Mouse (Mus musculus) skeletal muscle tissue, adult 2 months (tissue): ENCODE data around the gene Pom121l2.
A peak's percentile ranks its signal among the peaks of the same experiment; 100 is the strongest.

Source experiments
- DNase-seq: peaks from one replicate; pipeline ENCODE4 v3.0.0-alpha.2; 2012; ENCODE audit warnings: low read depth, low spot score

Pom121l2 gene

DNA sequence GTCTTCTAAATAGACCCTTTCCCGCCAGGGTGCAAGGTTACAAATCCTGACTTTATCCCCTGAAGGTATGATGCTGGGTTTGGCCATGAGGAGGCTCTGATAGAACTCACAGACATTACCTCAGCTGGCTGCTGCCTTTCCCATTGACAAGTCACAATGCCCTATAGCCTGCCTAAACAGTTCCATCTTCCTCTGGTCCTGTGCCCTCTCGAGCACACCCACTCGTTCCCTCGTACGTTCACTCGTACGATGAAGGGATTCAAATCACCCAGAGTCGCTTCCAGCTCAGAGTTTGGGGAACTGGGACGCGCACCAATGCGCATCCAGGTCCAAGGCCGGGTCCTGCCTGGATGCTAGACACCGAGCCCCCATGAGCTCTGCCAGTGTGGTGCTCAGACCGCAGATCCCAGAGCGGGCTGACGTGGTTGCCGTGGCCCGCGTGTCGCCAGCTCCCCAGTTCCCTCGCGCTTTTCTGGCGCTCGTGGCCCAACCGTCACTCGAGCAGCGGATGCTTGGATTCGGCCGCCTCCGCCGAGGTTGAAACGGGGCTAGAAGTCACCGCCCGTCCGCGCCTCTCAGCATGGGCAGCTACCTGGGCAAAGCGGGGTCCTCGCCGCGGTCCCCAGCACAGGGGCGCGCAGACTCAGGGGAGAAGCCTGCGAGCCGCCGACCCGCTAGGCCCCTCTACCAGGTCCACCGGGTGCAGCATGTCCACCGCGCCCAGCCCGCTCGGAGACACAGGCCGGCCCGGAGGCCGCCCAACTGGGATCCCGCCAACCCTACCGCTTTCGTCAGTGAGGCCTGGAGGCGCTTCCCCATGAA lies at the start of gene Pom121l2:
Gene Pom121l2 (plus strand): TSS at position 214 of the 822 bp plus-strand sequence.
- DNase-seq: no peak

DNA sequence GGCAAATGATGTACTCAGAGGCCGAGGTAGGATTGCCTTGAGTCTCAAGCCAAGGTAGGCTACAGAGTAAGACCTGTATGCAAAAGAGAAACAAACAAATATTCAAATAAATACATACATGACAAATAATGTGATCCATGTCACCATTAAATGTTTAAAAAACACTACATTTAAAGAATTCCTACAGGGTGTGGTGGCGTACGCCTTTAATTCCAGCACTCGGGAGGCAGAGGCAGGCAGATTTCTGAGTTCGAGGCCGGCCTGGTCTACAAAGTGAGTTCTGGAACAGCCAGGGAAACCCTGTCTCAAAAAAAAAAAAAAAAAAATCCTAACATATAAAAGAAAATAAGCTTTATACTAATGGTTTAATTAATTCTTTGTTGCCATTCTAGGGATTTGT lies 49.3 kb upstream of the Pom121l2 start:
- no peak for DNase-seq

DNA sequence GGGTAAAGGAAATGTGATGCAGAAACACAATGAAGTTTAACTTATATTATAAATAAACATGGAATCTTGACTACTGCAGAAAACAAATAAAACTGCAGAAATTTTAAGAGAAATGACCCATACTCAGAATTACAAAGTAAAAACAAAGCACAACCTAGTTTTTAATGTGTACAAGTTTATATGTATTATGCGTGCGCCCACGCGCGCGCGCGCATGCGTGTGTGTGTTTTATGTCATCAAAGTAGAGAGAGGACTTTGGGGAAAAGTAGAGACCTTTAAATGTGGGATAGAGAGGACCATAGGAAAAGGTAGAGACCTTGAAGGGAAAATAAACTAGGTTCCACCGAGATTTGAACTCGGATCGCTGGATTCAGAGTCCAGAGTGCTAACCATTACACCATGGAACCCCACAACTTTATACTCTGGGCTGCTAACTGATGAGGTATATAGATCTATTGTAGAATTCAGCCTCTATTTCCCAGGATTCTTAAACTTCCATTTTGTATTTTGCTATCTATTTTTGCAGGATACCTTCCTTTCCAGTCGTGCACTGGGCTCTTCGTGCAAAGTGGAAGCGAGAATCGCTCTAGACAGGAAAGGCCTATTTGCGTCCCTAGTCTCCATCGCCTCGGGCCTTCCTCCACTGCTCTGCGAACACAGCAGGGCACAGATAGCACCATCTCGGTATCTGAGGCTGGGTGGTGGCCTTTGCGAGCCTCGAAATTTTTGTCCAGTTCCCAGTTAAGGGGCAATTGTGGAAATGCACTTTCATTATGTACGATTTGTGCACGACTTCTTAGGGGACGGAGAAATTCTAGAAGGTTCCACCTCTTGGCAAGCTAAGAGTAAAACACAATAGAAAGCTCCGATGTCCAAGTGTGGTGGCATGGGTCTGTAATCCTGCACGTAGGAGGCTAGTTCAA lies 47.1 kb upstream of the Pom121l2 start:
- DNase-seq: no peak

DNA sequence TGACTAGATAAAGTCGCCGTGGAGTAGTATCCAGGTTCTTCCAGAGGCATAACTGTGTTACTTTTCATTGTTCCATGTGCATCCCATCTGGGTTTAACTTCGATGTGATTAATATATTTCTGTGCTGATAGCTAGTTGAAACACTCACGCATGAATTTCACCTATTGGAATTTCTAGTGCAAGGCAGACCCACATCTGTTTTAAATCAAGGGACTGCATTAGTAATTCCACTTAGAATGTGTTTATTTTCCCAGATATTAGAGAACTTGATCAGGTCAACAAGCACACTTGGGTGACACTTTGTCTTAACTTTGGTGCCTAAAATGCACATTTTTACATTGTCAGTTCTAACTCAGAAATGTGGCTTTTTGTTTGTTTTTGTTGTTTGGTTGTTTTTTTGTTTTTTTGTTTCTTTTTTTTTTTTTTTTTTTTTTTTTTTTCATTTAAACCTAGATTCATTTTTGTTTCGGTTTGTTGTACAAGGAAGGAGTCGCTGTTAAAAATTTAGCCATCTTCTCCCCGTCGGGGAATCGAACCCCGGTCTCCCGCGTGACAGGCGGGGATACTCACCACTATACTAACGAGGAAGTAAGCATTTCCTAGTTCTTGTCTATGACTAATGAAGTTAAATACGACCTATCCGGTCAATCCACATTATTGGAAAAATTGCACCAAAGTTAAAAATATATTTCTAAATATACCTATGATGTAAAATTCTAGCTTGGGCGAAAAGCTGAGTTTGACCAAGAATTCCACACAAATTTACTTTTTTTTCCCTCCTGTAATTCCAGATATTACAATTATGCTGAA lies 45.8 kb upstream of the Pom121l2 start:
- peak; percentile 22 for DNase-seq

DNA sequence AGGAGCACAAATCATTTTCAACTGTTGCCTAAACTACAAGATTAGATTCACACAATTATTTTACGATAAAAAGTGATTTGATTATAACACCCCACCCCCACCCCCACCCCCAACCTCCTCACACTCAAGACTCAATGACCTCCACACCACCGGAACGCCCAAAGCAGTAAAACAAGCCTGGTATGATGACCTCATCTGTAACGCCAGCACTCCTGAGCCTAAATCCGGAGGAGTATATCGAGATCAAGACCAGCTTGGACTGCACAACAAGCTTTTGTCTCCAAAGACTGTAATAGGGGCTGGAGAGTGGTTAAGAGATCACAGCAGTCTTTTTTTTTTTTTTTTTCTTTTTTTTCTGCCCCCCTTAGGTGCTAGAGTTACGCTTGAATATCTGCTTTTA lies 45.2 kb upstream of the Pom121l2 start:
- DNase-seq: no peak

DNA sequence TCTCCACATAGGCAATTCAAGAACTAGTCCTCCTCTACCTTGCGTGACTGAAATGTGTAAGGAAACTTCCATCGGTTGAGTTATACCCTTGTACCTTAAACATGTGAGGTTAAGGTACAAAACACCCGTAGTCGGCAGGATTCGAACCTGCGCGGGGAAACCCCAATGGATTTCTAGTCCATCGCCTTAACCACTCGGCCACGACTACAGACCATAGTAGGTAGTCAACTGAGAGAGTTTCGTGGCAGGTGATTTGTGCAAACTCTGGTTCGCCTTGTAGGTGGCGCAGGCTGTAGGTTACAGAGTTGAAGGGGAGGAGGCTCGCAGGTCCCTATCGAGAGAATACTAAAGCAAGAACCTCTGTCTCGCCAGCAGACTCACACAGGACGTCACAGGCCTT lies 44.0 kb upstream of the Pom121l2 start:
- peak; percentile 2 for DNase-seq

DNA sequence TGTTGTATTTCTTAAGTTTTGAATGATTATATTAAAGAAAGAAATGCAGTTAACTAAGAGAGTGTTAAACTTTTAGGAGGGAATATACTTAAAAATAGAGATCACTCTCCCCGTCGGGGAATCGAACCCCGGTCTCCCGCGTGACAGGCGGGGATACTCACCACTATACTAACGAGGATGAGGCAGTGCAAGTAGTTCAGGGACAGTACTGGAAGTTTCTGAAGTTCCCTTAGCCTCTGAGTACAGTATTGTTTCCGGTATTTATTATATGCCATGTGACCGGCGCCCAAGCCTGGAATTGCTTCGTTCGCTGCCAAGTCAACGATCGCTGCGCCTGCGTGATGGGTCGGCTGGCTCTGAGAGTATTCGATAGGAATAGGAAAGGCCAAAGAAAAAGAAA lies 40.8 kb upstream of the Pom121l2 start:
- peak; percentile 85 for DNase-seq

DNA sequence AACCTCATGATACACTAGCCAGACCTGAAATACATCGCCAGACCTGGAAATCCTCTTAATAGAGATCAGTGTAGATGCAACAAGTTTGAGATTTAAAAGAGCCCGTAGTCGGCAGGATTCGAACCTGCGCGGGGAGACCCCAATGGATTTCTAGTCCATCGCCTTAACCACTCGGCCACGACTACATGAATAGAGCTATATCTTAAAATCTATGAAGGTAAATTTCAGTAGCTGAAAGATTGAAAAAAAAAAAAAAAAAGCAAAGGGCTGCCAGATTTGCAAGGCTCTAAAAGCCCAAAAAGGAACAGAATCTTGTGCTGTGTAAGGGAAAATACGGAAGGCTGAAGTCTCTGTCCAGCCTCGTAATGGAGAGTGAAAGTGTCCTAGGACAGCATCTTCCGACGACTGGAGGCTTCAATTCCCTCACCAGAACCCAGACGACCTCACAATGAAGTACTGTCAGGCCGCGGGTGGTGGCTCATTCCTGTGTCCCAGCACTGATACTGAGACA lies 40.1 kb upstream of the Pom121l2 start:
- peak; percentile 53 for DNase-seq

DNA sequence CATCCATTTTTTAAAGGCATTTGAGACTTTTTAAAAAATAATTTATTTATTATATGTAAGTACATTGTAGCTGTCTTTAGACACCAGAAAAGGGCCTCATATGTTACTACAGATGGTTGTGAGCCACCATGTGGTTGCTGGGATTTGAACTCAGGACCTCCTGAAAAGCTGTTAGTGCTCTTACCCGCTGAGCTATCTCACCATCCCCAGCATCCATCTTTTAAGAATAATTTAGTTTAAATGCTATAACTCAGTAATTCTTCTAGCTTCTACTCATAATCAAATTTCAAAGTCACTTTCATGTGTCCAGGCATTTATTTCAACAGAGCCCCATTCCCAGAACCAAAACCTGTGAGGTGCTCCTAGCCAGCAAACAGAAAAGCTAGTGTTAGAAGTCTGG lies 37.4 kb upstream of the Pom121l2 start:
- no peak for DNase-seq

DNA sequence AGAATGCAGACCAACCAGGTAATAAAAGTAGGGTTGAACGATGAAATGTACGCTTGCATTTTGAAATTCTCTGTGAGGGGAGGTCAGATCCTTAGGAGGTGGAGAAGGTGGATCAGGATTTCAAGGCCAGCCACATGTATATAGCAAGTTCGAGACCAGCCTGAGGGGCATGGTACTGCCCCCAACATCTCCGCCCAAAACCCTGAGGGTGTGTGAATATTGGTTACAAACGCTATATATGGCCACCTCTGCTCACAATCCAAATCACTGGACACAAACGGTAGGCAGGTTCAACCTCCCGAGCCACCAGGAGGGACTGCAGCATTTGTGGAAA lies 36.4 kb upstream of the Pom121l2 start:
- no peak for DNase-seq

DNA sequence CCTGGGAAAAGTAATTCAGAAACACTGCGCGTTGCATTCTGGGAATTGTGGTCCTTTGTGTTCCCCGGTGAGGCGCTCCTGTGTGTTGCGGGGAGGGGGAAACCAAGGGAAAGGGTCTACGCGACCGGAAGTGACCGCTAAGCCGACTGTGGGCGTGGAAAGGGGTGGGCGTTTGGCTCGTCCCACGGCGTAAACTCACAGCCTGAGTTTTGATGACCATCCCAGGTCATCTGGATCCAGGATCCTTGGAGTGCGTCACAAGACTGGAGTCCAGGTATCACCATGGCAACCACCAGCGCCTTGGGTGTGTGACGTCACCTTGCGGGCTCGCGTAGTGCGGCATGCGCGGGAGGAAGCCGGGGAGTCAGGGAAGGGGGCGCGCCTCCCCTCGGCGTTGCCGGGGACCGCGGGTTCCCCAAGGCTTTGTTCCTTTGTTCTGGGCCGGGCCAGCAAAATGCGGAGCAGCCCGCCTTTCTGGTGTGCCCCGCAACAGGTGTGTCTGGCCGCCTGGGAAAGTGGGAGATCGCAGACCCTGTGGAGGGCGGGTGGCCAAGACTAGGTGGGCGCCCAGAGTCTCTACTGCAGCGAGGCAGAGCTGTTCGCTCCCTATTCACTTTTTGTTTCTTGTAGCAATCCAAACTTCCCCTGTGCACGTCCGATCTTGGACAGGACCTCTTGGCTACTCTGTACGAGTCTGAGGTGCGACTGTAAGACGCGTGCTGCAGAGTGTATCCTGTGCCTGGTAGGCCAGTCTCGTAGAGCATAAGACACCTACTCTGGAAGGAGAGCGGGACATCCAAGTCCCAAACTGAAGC lies 35.9 kb upstream of the Pom121l2 start, which contains the start of gene Zfp184:
Gene Zfp184 (plus strand): TSS at position 169 of the 815 bp plus-strand sequence.
- DNase-seq: peak; percentile 50

DNA sequence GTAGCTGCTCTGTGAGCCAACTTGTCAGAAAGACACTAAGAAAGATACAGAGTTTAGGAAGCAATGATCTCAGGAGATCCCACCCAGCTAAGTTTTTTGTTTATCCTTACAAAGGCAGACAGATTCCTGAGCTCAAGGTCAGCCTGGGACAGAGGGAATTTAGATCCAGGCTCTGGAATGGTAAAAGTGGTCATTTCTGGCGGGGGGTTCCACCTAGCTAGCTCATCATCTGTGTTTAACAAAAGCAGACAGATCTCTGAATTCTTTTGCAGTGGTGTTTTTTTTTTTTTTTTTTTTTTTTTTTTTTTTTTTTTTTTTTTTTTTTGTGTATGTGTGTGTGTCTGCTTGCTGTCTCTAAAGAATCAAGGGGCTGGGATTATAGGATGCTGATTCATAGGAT lies 11.7 kb upstream of the Pom121l2 start:
- DNase-seq: no peak

DNA sequence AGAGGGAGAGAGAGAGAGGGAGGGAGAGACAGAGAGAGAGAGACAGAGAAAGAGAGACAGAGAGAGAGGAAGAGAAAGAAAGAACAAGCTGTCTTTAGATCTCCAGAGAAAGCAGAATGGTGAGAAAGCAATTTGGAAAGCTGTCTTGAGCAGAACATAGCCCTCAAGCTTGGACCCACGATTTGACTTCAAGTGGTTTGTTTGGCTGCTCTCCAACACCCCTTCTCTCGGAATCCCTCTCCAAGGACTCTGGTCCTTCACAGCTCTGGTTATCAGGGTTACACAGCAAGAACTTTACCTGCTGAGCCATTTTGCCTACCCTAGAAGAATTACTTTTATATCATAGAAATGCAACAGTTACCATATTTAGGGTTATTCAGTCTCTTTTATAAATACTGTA lies 11.2 kb upstream of the Pom121l2 start:
- DNase-seq: no peak

DNA sequence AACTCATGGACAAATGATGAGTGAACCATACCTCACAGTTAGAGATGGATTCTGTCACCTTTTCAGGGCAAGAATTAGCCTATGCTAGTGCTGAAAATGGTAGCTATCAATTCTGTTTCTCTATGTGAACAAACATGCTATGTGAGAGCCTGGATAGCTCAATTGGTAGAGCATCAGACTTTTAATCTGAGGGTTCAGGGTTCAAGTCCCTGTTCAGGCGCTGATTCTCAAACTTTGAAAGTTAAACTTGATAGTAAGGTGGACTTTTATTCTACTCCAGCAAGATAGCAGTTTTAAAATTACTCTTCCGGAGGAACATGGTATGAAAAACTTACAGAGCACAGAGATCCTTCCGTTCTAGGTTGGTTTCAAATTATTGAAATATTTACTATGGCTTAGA lies 9.4 kb upstream of the Pom121l2 start:
- no peak for DNase-seq

DNA sequence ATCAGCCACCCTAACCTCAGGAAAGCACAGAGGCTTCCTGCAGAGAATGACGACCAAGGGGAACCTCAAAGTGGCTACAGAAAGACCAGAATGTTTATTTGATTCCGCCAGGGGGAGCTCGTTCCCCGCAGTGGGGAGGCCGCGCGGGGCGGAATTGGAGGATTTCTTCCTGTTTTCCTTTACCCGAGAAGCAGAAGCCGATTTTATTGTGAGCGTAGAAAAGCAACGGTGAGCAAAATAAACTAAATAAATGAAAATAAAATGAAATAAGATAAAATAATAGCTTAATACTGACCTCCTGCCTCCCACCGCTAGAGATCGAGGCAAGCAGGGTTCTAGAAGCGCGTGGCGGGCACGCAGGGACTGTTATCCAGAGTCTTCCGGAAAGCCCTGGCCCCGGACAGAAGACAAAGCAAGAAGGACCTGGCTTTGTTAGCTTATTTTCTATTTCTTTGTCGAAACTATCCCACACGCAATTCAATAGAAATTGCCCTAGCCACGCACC lies 6.7 kb upstream of the Pom121l2 start:
- DNase-seq: peak; percentile 85

DNA sequence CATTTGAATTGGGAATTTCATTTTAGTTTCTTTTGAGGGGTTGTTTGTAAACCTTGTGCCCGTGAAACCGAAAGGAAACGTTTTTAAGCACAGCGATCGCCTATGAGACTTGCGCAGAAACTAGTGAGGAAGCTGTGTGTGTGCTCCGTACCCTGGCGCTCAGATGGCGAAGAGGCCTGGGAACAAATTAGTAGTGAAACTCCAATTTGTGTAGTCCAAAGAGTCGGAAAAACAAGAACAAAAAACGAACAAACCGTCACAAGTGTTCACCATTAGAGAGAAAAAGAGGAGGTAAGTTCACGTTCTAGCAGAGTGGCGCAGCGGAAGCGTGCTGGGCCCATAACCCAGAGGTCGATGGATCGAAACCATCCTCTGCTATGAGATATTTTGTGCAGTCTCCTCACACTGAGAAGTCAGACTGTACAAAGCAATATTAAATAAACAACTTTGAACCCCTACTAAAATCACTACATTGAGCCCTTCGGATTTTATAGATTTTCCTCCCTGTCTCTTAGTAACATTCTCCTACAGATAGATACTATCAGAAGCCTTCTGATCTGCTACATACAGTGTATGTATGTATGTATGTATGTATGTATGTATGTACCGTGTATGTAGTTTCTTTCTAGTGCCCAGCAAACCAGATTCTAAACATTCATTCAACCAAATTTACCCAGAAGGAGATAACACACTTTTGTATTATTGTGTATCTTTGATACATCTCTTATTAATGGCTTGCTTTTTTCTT lies 6.1 kb upstream of the Pom121l2 start:
- peak; percentile 77 for DNase-seq

DNA sequence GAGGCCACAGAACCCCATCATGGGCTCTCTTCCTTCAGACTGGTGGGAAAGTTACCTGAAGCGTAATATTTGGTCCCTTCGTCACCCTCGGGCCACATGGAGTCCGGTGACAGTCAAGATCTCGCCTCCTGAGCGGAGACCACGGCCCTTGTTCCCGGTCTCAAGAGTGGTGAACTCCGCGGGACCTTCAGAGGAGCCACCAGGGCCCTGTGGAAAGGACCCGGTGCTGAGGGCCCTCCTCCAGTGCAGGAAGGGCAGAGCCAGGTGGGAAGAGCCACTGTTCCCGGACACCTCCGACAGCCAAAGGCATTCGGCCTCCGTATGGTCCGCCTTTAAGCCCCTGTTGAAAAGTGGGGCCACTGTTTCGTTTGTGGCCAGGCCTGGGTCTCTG lies 804 bp downstream of the Pom121l2 start:
- DNase-seq: no peak

DNA sequence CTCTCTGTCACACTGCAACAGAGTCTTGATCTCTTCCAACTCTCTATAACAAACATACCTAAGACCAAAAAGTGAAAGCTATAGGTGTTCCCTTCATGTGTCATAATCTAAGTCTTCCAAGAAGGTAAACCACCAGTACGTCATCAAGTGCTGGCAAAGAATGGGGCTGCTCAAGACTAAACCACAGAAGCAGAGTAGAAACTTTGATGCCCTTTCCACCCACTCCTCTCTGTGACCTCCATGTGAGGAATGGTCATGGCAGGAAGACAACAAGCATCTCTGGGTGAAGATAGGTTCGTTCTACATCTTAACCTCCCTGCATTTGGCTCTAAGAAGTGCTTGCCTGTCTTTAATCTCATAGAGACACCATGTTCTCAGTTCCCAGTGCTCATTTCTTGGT lies 3.5 kb downstream of the Pom121l2 start:
- no peak for DNase-seq

DNA sequence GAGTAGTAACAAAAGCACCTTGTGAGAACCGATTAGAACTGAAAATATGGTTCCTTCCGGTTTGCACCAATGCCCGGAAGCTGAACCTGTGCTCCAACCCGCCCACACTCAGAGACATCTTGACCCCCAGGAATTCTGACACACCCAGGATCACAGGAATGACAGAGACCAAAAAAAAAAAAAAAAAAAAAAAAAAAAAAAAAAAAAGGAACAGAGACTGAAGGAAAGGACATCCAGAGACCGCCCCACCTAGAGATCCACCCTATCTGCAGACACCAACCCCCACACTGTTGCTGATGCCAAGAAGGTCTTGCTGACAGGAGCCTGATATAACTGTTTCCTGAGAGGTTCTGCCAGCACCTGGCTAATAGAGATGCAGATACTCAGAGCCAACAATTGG lies 11.6 kb downstream of the Pom121l2 start:
- DNase-seq: no peak
